Comparison of ENCODE assay signal across 8 mouse cellular contexts in genomic region chr13:24639215-24640165, GRCm38 (mm10). TPM values are rescaled to one million over a fixed set of nuclear protein-coding genes. Genes with fewer than 3 reads are reported as not detected.
DNase-seq lines count a peak whose midpoint lies in the region; ATAC-seq and TF ChIP-seq lines count a peak whose summit lies in the region.

No protein-coding gene starts in this region.

- DNase-seq in embryo, embryonic 10 days (ENCODE audit: low spot score): peak; percentile 28
- no peak for DNase-seq in embryo, embryonic 9.5 days (ENCODE audit: extremely low spot score)
- DNase-seq in spleen, adult 2 months (ENCODE audit: low read depth in 1 of 2, low spot score in 2 of 2): peak; percentile 59 to 61
- DNase-seq in spleen, adult 12 weeks (ENCODE audit: low spot score): no peak
- no peak for DNase-seq in liver, embryonic 14.5 days (ENCODE audit: low read depth in 3 of 3, low spot score in 3 of 3)
- DNase-seq in spleen, postnatal 36 days (ENCODE audit: low spot score in 2 of 2): peak; percentile 73 to 79
- no peak for DNase-seq in gastrocnemius, adult 18-20 months (ENCODE audit: low spot score)

- no peak; the same call in 1 of the 2 replicates for TF ChIP-seq POLR2A in spleen, adult 2 months (IDR thresholded peaks at IDR 0.05; ENCODE audit: low read depth, low read length)

- ATAC-seq in heart, embryonic 16.5 days (replicated peaks; ENCODE audit: extremely low read depth, insufficient read depth, low FRiP score): peak; percentile 23; the same call in 1 of the 2 replicates
- no peak for ATAC-seq in liver, embryonic 14.5 days (ENCODE audit: insufficient read depth)

- no peak for TF ChIP-seq EP300 in liver, embryonic 14.5 days (IDR thresholded peaks at IDR 0.05; ENCODE audit: low read depth)

- H3K27me3 ChIP-seq in spleen, adult 2 months (ENCODE audit: control insufficient read depth, insufficient read depth, low read length): no peaks in the 10 kb centered on the region
- no peaks in the 10 kb centered on the region for H3K27me3 ChIP-seq in heart, embryonic 16.5 days (ENCODE audit: control insufficient read depth, insufficient read depth, low read length)
- peaks cover 31% of the 10 kb centered on the region for H3K27me3 ChIP-seq in liver, embryonic 14.5 days (ENCODE audit: control insufficient read depth, insufficient read depth, low read length)

- peaks cover 4% of the 10 kb centered on the region; the same call in 1 of the 2 replicates for H3K36me3 ChIP-seq in spleen, adult 2 months (ENCODE audit: control insufficient read depth, insufficient read depth, low read length)
- H3K36me3 ChIP-seq in heart, embryonic 16.5 days (ENCODE audit: control insufficient read depth, insufficient read depth): no peaks in the 10 kb centered on the region
- H3K36me3 ChIP-seq in liver, embryonic 14.5 days (replicated peaks; ENCODE audit: control insufficient read depth, insufficient read depth, low read depth): no peaks in the 10 kb centered on the region

- H3K9ac ChIP-seq in heart, embryonic 16.5 days (ENCODE audit: low read length): peak overlapping the region; percentile 89
- no peak overlapping the region for H3K9ac ChIP-seq in liver, embryonic 14.5 days (replicated peaks)

- peaks cover 40% of the 10 kb centered on the region for H3K4me1 ChIP-seq in spleen, adult 2 months (ENCODE audit: control insufficient read depth, insufficient read depth, insufficient read length)
- H3K4me1 ChIP-seq in heart, embryonic 16.5 days (ENCODE audit: control insufficient read depth, insufficient read depth, low read length): peaks cover 56% of the 10 kb centered on the region
- H3K4me1 ChIP-seq in liver, embryonic 14.5 days (replicated peaks; ENCODE audit: control insufficient read depth in 2 of 2, insufficient read depth in 2 of 2, low read length in 1 of 2): peaks cover 0 to 18% of the 10 kb centered on the region in 2 experiments; a peak in 2 of 4 replicates

- H3K4me2 ChIP-seq in heart, embryonic 16.5 days (ENCODE audit: low read depth, low read length): peak overlapping the region; percentile 94
- peak overlapping the region; percentile 68 for H3K4me2 ChIP-seq in liver, embryonic 14.5 days (ENCODE audit: low read depth)

- peak overlapping the region; percentile 98 for H3K27ac ChIP-seq in spleen, adult 2 months (ENCODE audit: insufficient read depth, low read length)
- H3K27ac ChIP-seq in heart, embryonic 16.5 days (ENCODE audit: low read length): peak overlapping the region; percentile 90
- H3K27ac ChIP-seq in liver, embryonic 14.5 days: no peak overlapping the region

- 8% methylated on average over 22 of the region's 22 CpGs for WGBS in spleen, adult 2 months
- 9% methylated on average over 22 of the region's 22 CpGs for WGBS in heart, embryonic 16.5 days
- 12% methylated on average over 22 of the region's 22 CpGs for WGBS in liver, embryonic 14.5 days (ENCODE audit: insufficient replicate concordance)

- H3K4me3 ChIP-seq in spleen, adult 2 months (ENCODE audit: extremely low read depth, insufficient read depth, insufficient read length): peak overlapping the region; percentile 70
- peak overlapping the region; percentile 84 for H3K4me3 ChIP-seq in heart, embryonic 16.5 days (ENCODE audit: low read length)
- peak overlapping the region; percentile 45 to 48 for H3K4me3 ChIP-seq in liver, embryonic 14.5 days (ENCODE audit: insufficient read depth in 1 of 2, low read depth in 2 of 2, low read length in 2 of 2)

- H3K9me3 ChIP-seq in heart, embryonic 16.5 days (replicated peaks; ENCODE audit: control insufficient read depth, low read length): no peaks in the 10 kb centered on the region
- no peaks in the 10 kb centered on the region for H3K9me3 ChIP-seq in liver, embryonic 14.5 days (ENCODE audit: control insufficient read depth, low read length)

- TF ChIP-seq CTCF in spleen, adult 2 months (IDR thresholded peaks at IDR 0.05; ENCODE audit: extremely low read depth, insufficient read depth, insufficient read length, insufficient replicate concordance): no peak
- no peak for TF ChIP-seq CTCF in liver, embryonic 14.5 days (IDR thresholded peaks at IDR 0.05; ENCODE audit: low read depth)

RNA-seq across cellular contexts. Expression of gene Ripor2, which starts 57.5 kb away (rescaled TPM):
- 46.4 and 54.7 TPM in 2 replicates for polyA plus RNA-seq in spleen, adult 2 months (2012; rRNA removed)
- polyA plus RNA-seq in heart, embryonic 16.5 days (2015; fragmentation: Nextera tagmentation; extraction: Ambion mirVana): 17.3 and 17.8 TPM in 2 replicates
- polyA plus RNA-seq in liver, embryonic 14.5 days (2012; rRNA removed): 1.6 and 2.1 TPM in 2 replicates
- polyA plus RNA-seq in liver, embryonic 14.5 days (2014; fragmentation: Nextera tagmentation; extraction: Ambion mirVana): 2.1 and 2.3 TPM in 2 replicates
- total RNA-seq in gastrocnemius, adult 18-20 months (2021): 1 to 10 TPM; 2.9 to 5.2 TPM

Comparison
In these comparisons a context has a peak if more than half of its experiments do, and no peak if none do; other contexts are left out.
1. DNase-seq: peak in embryo, embryonic 10 days (single experiment), spleen, adult 2 months (2 of 2) and spleen, postnatal 36 days (2 of 2); none in embryo, embryonic 9.5 days (single experiment), spleen, adult 12 weeks (single experiment), liver, embryonic 14.5 days (0 of 3) and gastrocnemius, adult 18-20 months (single experiment).
2. Peak in every context shown above with its lines, with median percentiles within 50 percentile points of each other: H3K4me3 ChIP-seq.